Mouse (Mus musculus): ENCODE data around the gene Iscu. TPM values are rescaled to one million over a fixed set of nuclear protein-coding genes. Genes with fewer than 3 reads are reported as not detected.
"Not testable (repeated sequence)": the region's sequence is repeated elsewhere in the genome, so short reads cannot be mapped to it uniquely, and the experiment has no call there.

The Iscu gene
- polyA plus RNA-seq, 1 experiment, result 115 TPM

- 2% methylated on average over 7 of the region's 7 CpGs for WGBS
- Histone ChIP-seq H3K4me3 (replicated peaks; ENCODE audit: extremely low read depth, low read depth, low read length) (peak overlapping the region; percentile 89), H3K4me1 (ENCODE audit: control insufficient read depth, insufficient read depth, low read length) (no peaks in the 10 kb centered on the region)
- peak; percentile 82 for DNase-seq
- TF ChIP-seq POLR2A (IDR thresholded peaks at IDR 0.05; ENCODE audit: borderline replicate concordance, extremely low read depth, low read depth, low read length), result no peak
- peak; percentile 87 for TF ChIP-seq CTCF (IDR thresholded peaks at IDR 0.05; ENCODE audit: insufficient read depth, low read length)
Observed at GRCm38 (mm10) chr5:113773664-113774063, 1.1 kb downstream of the Iscu start.

- Histone ChIP-seq H3K4me1 (ENCODE audit: control insufficient read depth, insufficient read depth, low read length) (no peaks in the 10 kb centered on the region), H3K4me3 (replicated peaks; ENCODE audit: extremely low read depth, low read depth, low read length) (no peak overlapping the region)
- TF ChIP-seq CTCF (IDR thresholded peaks at IDR 0.05; ENCODE audit: insufficient read depth, low read length) (no peak), POLR2A (IDR thresholded peaks at IDR 0.05; ENCODE audit: borderline replicate concordance, extremely low read depth, low read depth, low read length) (no peak)
- DNase-seq, result no peak
- 87% methylated on average over 10 of the region's 10 CpGs for WGBS
Observed at GRCm38 (mm10) chr5:113775585-113775984, 3.0 kb downstream of the Iscu start.

DNA sequence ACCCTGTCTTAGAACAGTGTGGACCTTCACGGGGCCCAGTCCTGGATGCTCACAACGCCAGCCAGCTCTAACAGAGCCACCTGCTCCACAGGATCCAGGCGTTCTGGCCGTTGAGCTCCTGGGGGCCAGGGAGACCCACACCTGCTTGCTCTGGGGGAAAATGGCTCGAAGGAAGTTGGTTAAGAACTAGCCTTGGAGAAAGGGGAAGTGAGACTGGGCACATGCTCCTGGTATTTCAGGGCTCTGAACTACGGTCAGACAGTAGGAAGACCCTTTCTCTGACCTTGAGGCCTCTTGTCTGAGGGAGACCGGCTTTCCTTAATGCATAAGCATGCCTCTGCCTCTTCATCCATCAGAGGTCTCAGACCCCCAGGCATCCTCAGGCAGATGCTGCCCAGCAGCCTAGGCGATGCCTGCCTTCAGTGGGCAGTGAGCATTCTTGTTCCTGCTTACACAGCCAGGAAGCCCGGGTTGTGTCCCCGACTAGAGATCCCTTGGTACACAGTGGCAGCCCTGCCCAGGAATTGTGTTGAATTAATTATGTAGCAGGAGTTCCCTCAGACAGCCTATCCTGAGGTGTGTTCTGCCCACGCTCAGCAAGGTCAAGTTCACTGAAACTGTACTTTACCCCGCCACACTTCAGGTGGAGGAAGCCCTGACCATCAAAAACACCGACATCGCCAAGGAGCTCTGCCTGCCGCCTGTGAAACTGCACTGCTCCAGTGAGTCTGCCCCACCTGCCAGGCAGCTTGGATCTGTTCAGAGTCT lies 3.8 kb downstream of the Iscu start:
- no peak for TF ChIP-seq POLR2A (IDR thresholded peaks at IDR 0.05; ENCODE audit: borderline replicate concordance, extremely low read depth, low read depth, low read length)
- no peak for TF ChIP-seq CTCF (IDR thresholded peaks at IDR 0.05; ENCODE audit: insufficient read depth, low read length)
- DNase-seq, result no peak
- 78% methylated on average over 15 of the region's 15 CpGs for WGBS
- H3K4me3 ChIP-seq (replicated peaks; ENCODE audit: extremely low read depth, low read depth, low read length), result no peak overlapping the region
- H3K4me1 ChIP-seq (ENCODE audit: control insufficient read depth, insufficient read depth, low read length), result no peaks in the 10 kb centered on the region

- no peak for DNase-seq
- no peaks in the 10 kb centered on the region for H3K4me1 ChIP-seq (ENCODE audit: control insufficient read depth, insufficient read depth, low read length)
- no peak overlapping the region for H3K4me3 ChIP-seq (replicated peaks; ENCODE audit: extremely low read depth, low read depth, low read length)
- TF ChIP-seq CTCF (IDR thresholded peaks at IDR 0.05; ENCODE audit: insufficient read depth, low read length) (no peak), POLR2A (IDR thresholded peaks at IDR 0.05; ENCODE audit: borderline replicate concordance, extremely low read depth, low read depth, low read length) (peak; percentile 17; the same call in 1 of the 2 replicates)
- 78% methylated on average over 8 of the region's 8 CpGs for WGBS
Observed at GRCm38 (mm10) chr5:113776896-113777226, 4.3 kb downstream of the Iscu start.

- DNase-seq; H3K4me1 ChIP-seq (ENCODE audit: control insufficient read depth, insufficient read depth, low read length); H3K4me3 ChIP-seq (replicated peaks; ENCODE audit: extremely low read depth, low read depth, low read length): not testable (repeated sequence)
- WGBS, result 60% methylated on average over 8 of the region's 8 CpGs
Observed at GRCm38 (mm10) chr5:113777728-113778127, 5.2 kb downstream of the Iscu start.

- no peak for DNase-seq
- no peaks in the 10 kb centered on the region; the same call in 1 of the 2 replicates for H3K4me1 ChIP-seq (ENCODE audit: control insufficient read depth, insufficient read depth, low read length)
- no peak overlapping the region for H3K4me3 ChIP-seq (replicated peaks; ENCODE audit: extremely low read depth, low read depth, low read length)
- WGBS, result 72% methylated on average over 5 of the region's 5 CpGs
- no peak for TF ChIP-seq CTCF (IDR thresholded peaks at IDR 0.05; ENCODE audit: insufficient read depth, low read length)
- TF ChIP-seq POLR2A (IDR thresholded peaks at IDR 0.05; ENCODE audit: borderline replicate concordance, extremely low read depth, low read depth, low read length), result no peak
Observed at GRCm38 (mm10) chr5:113779569-113779968, 7.0 kb downstream of the Iscu start.

- no peak for DNase-seq
- TF ChIP-seq POLR2A (IDR thresholded peaks at IDR 0.05; ENCODE audit: borderline replicate concordance, extremely low read depth, low read depth, low read length) (no peak), CTCF (IDR thresholded peaks at IDR 0.05; ENCODE audit: insufficient read depth, low read length) (no peak)
- 97% methylated on average over 3 of the region's 3 CpGs for WGBS
- no peaks in the 10 kb centered on the region; the same call in 1 of the 2 replicates for H3K4me1 ChIP-seq (ENCODE audit: control insufficient read depth, insufficient read depth, low read length)
- H3K4me3 ChIP-seq (replicated peaks; ENCODE audit: extremely low read depth, low read depth, low read length), result no peak overlapping the region
Observed at GRCm38 (mm10) chr5:113780082-113780752, 7.7 kb downstream of the Iscu start.

- Histone ChIP-seq H3K4me1 (ENCODE audit: control insufficient read depth, insufficient read depth, low read length) (no peaks in the 10 kb centered on the region; the same call in 1 of the 2 replicates), H3K4me3 (replicated peaks; ENCODE audit: extremely low read depth, low read depth, low read length) (no peak overlapping the region)
- DNase-seq, result no peak
- 76% methylated on average over 5 of the region's 5 CpGs for WGBS
- no peak for TF ChIP-seq CTCF (IDR thresholded peaks at IDR 0.05; ENCODE audit: insufficient read depth, low read length)
- TF ChIP-seq POLR2A (IDR thresholded peaks at IDR 0.05; ENCODE audit: borderline replicate concordance, extremely low read depth, low read depth, low read length), result no peak
Observed at GRCm38 (mm10) chr5:113780763-113781162, 8.2 kb downstream of the Iscu start.

GRCm38 (mm10) chr5:113781254-113781653 lies 8.7 kb downstream of the Iscu start:
- 77% methylated on average over 7 of the region's 7 CpGs for WGBS
- TF ChIP-seq POLR2A (IDR thresholded peaks at IDR 0.05; ENCODE audit: borderline replicate concordance, extremely low read depth, low read depth, low read length), result no peak
- TF ChIP-seq CTCF (IDR thresholded peaks at IDR 0.05; ENCODE audit: insufficient read depth, low read length), result no peak
- Histone ChIP-seq H3K4me1 (ENCODE audit: control insufficient read depth, insufficient read depth, low read length) (no peaks in the 10 kb centered on the region; the same call in 1 of the 2 replicates), H3K4me3 (replicated peaks; ENCODE audit: extremely low read depth, low read depth, low read length) (no peak overlapping the region)
- DNase-seq, result no peak

DNA sequence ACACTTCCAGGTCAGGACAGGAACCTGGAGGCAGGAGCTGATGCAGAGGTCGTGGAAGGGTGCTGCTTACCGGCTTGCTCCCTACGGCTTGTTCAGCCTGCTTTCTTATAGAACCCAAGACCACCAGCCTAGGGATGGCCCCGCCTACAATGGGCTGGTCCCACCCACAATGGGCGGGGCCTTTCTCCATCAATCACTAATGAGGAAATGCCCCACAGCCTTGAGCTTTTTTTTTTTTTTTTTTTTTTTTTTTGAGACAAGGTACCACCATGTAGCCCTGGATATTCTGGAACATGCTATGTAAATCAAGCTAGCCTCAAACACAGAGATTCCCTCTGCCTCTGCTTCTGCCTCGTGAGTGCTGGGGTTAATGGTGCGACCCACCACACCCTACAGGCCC lies 9.3 kb downstream of the Iscu start:
- no peaks in the 10 kb centered on the region; the same call in 1 of the 2 replicates for H3K4me1 ChIP-seq (ENCODE audit: control insufficient read depth, insufficient read depth, low read length)
- no peak for DNase-seq
- H3K4me3 ChIP-seq (replicated peaks; ENCODE audit: extremely low read depth, low read depth, low read length), result no peak overlapping the region
- WGBS, result 70% methylated on average over 7 of the region's 7 CpGs
- no peak for TF ChIP-seq CTCF (IDR thresholded peaks at IDR 0.05; ENCODE audit: insufficient read depth, low read length)
- TF ChIP-seq POLR2A (IDR thresholded peaks at IDR 0.05; ENCODE audit: borderline replicate concordance, extremely low read depth, low read depth, low read length), result no peak

Data from lung, adult 2 months (tissue).